Mouse (Mus musculus) CH12.LX (cell line): ENCODE results near the gene Ubc.
"Not testable (repeated sequence)": the region's sequence is repeated elsewhere in the genome, so short reads cannot be mapped to it uniquely, and the experiment has no call there.

Experiments
- CHD1 ChIP-seq: IDR thresholded peaks from 2 replicates; pipeline ENCODE4 v1.6.1; 2012; ENCODE audit warnings: low read depth, low read length, improper control_type of control experiment, inconsistent platforms
- CHD2 ChIP-seq: IDR thresholded peaks from 2 replicates; pipeline ENCODE4 v1.6.1; 2011; ENCODE audit warnings: low read length, improper control_type of control experiment
- CTCF ChIP-seq, 2 experiments: IDR thresholded peaks in 1 of 2; conservative IDR thresholded peaks in 1 of 2; 2 replicates each; pipeline ENCODE4 v1.5.1; 2011 to 2012; ENCODE audit warnings: low read depth in 2 of 2, low read length in 2 of 2, improper control_type of control experiment in 1 of 2, inconsistent platforms in 1 of 2, mild to moderate bottlenecking in 1 of 2, moderate library complexity in 1 of 2
- EP300 ChIP-seq: IDR thresholded peaks from 2 replicates; pipeline ENCODE4 v1.6.1; 2011; ENCODE audit warnings: low read length, improper control_type of control experiment
- ETS1 ChIP-seq: conservative IDR thresholded peaks from 2 replicates; pipeline ENCODE4 v1.6.1; 2012; ENCODE audit warnings: low read depth, mild to moderate bottlenecking, inconsistent platforms, low read length, improper control_type of control experiment, moderate library complexity
- MEF2A ChIP-seq: IDR thresholded peaks from 2 replicates; pipeline ENCODE4 v1.6.1; 2014; ENCODE audit warnings: low read depth, mild to moderate bottlenecking, inconsistent platforms, low read length, improper control_type of control experiment, borderline replicate concordance
- MYC ChIP-seq: IDR thresholded peaks from 2 replicates; pipeline ENCODE4 v1.6.1; 2011; ENCODE audit warnings: low read depth, mild to moderate bottlenecking, improper control_type of control experiment, low read length
- POLR2A ChIP-seq: IDR thresholded peaks from 2 replicates; pipeline ENCODE4 v1.6.1; 2011; ENCODE audit warnings: low read depth, mild to moderate bottlenecking, improper control_type of control experiment, low read length
- RAD21 ChIP-seq: IDR thresholded peaks from 2 replicates; pipeline ENCODE4 v1.6.1; 2011; ENCODE audit warnings: low read depth, mild to moderate bottlenecking, low read length, improper control_type of control experiment, moderate library complexity

DNA sequence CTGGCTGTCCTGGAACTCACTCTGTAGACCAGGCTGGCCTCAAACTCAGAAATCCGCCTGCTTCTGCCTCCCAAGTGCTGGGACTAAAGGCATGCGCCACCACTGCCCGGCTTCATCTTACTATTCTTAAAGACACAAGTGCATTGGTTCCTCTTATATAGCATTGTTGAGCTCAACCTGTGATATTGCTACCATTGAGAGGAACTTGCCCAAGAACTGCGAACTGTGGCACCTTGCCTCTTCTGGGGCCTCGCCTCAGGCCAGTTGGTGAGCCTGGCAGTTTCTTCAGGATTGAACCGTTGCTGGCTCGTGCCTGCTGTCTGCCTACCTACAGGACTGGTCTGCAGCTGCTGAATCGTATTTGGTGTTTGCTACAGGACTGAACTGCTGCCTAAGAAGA is 22.5 kb upstream of the Ubc start:
- not testable (repeated sequence) for TF ChIP-seq ETS1; CHD2; CTCF (conservative IDR thresholded peaks at IDR 0.05 in 1 of 2, IDR thresholded peaks at IDR 0.05 in 1 of 2; ENCODE audit: low read depth in 2 of 2, low read length in 2 of 2); POLR2A; EP300; MEF2A; RAD21; MYC; CHD1
